Mouse (Mus musculus) left cerebral cortex, adult 9 months (tissue): ENCODE results near the gene Gm9945.

ENCODE experiments used
- DNase-seq, 2 experiments: peaks; one replicate each; pipeline ENCODE4 v3.0.0; 2022; ENCODE audit warnings: low spot score in 2 of 2

Gene Gm9945

GRCm38 (mm10) chr11:53522362-53522761 lies 42.4 kb downstream of the Gm9945 start:
- no peak for DNase-seq

GRCm38 (mm10) chr11:53522930-53523329 lies 43.0 kb downstream of the Gm9945 start:
- DNase-seq = peak; percentile 64 to 85

- no peak for DNase-seq
These were observed 43.8 kb downstream of the Gm9945 start for GRCm38 (mm10) chr11:53523545-53524405.

GRCm38 (mm10) chr11:53524905-53525304 lies 44.9 kb downstream of the Gm9945 start:
- no peak for DNase-seq

- DNase-seq = no peak
These were observed 45.5 kb downstream of the Gm9945 start for GRCm38 (mm10) chr11:53525461-53525860.

GRCm38 (mm10) chr11:53528397-53529252 lies 48.7 kb downstream of the Gm9945 start:
- no peak for DNase-seq

- peak in 1 of 2 experiments; percentile 60 for DNase-seq
These were observed 49.2 kb downstream of the Gm9945 start for GRCm38 (mm10) chr11:53529253-53529557.

GRCm38 (mm10) chr11:53530001-53530400 lies 50.0 kb downstream of the Gm9945 start:
- no peak for DNase-seq
